Mouse (Mus musculus): ENCODE measurements around the gene Sap30. TPM values are rescaled to one million over a fixed set of nuclear protein-coding genes. Genes with fewer than 3 reads are reported as not detected.
"Not testable (repeated sequence)": the region's sequence is repeated elsewhere in the genome, so short reads cannot be mapped to it uniquely, and the experiment has no call there.

Sap30 gene
- 13.6 and 13.9 TPM in 2 replicates for polyA plus RNA-seq (2015; fragmentation: Nextera tagmentation; extraction: Ambion mirVana)

DNA sequence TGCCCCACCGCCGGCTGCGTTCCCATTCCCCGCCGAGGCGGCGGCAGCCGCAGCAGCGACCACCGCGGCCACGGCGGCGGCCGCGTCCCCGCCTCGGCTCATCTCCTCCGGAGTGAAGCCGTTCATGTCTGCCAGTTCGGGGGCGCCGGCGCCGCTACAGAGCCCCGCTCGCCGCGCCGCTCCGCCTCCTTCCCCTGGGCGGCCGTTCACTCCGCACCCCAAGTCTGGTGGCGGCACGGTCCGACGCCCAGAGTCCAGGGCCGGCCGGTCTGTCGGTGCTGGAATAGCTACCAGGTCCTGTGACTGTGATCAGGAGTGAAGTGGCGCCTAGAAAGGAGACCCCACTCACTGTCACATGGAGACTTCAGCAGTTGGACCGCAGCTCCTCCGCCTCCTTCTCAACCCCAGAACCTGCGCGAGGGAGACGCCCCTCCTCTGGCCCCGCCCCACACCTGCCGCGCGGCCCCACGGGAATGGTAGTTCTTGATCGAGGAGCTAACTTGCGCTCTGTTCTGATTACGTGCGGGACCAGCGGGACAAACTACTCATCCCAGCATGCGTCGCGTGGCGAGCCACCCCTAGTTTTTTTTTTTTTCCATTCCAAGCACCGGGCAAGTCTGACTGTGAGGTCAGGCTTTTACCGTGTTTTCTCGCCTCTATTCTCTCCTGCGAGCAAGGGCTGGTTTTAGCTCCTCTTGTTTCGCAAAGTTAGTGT, at the start of gene Sap30:
TSS of gene Sap30 (minus strand) at position 420 of the 715 bp plus-strand sequence.
- H3K4me3 ChIP-seq (replicated peaks): peak within 1 kb of the TSS; percentile 97
- ATAC-seq (ENCODE audit: insufficient read depth): peak; percentile 95
- no peaks in the 10 kb centered on the region for H3K9me3 ChIP-seq (replicated peaks)
- H3K27ac ChIP-seq (replicated peaks): peak within 1 kb of the TSS; percentile 96
- WGBS (ENCODE audit: insufficient replicate concordance): under 1% methylated on average over 65 of the region's 66 CpGs
- H3K4me1 ChIP-seq (replicated peaks): peaks cover 31% of the 10 kb centered on the region
- no peaks in the 10 kb centered on the region for H3K27me3 ChIP-seq
- H3K4me2 ChIP-seq: peak within 1 kb of the TSS; percentile 97
- 0 out of 2 replicates have a peak, but pooled peaks cover 3% of the 10 kb centered on the region for H3K36me3 ChIP-seq (replicated peaks)
- peak within 1 kb of the TSS; percentile 89 for H3K9ac ChIP-seq

DNA sequence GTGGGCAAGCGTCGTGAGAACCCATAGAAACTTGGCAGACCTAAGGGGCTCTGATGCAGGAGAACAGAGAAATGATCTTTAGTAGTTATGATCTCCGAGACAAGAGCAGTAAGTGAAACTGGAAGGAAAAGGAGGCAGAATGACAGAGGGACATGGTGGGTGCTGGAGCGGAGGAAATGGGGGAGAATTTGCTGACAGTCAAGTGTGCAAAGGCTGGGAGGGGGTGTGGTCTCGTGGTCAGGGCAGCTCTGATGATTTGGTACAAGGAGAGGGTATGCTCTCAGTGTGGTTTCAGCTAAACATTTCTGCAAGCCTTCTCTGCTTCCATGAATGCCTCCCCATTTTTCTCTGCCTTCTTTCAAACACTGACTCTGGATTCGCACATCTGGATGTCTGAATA, 48.5 kb upstream of the Sap30 start:
- no peaks in the 10 kb centered on the region for H3K9me3 ChIP-seq (replicated peaks)
- 70% methylated on average over 6 of the region's 6 CpGs for WGBS (ENCODE audit: insufficient replicate concordance)
- 0 out of 2 replicates have a peak, but pooled peaks cover 6% of the 10 kb centered on the region for H3K36me3 ChIP-seq (replicated peaks)
- no peak overlapping the region for H3K27ac ChIP-seq (replicated peaks)
- H3K4me2 ChIP-seq: no peak overlapping the region
- no peak overlapping the region for H3K4me3 ChIP-seq (replicated peaks)
- no peak for ATAC-seq (ENCODE audit: insufficient read depth)
- H3K27me3 ChIP-seq: no peaks in the 10 kb centered on the region
- H3K4me1 ChIP-seq (replicated peaks): no peaks in the 10 kb centered on the region
- no peak overlapping the region for H3K9ac ChIP-seq

DNA sequence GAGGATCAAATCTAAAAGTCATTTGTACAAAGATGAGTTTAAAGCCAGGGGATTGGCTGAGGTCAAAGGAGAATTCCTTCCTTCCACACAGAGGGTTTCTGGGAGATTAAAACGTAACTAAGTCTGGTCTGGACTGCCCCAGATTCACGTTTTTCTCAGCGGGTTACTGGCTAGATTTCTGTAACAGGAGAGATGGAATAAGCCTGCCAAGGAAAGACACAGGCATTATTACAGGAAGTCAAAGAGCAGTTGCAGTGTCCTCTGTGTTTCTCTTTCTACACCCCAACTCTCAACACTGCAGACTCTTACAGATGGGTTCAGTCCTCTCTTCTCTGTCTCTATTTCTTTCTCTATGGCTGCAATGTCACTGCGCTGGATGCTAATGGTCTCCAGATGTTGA, 46.8 kb upstream of the Sap30 start:
- WGBS (ENCODE audit: insufficient replicate concordance): 75% methylated on average over 4 of the region's 4 CpGs

DNA sequence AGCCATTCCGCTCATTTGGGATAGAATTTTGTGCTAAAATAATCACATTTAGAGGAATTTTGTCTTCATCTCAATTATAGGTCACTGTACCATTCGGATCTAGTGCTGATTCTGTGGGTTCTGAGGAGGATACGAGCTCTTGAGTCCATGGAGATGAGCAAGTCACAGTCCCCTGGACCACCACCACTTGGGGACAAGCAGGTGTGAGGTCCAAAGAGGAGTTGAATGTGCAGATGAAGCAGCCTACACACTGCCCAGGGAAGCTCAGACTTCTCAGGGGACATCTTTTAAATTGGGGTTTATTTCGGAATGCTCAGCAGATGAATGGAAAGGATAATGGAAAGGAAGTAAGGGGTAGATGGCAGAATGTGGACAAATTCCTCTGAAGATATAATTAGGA, 45.4 kb upstream of the Sap30 start:
- Histone ChIP-seq H3K4me2 (no peak overlapping the region), H3K4me3 (replicated peaks) (no peak overlapping the region), H3K27ac (replicated peaks) (no peak overlapping the region), H3K27me3 (no peaks in the 10 kb centered on the region), H3K9ac (no peak overlapping the region), H3K36me3 (replicated peaks) (0 out of 2 replicates have a peak, but pooled peaks cover 6% of the 10 kb centered on the region), H3K9me3 (replicated peaks) (no peaks in the 10 kb centered on the region), H3K4me1 (replicated peaks) (0 out of 2 replicates have a peak, but pooled peaks cover 8% of the 10 kb centered on the region)
- whole genome bisulfite sequencing (ENCODE audit: insufficient replicate concordance): 68% methylated on average over 4 of the region's 4 CpGs
- no peak for ATAC-seq (ENCODE audit: insufficient read depth)

More for the DNA sequence above, 46.8 kb upstream of the Sap30 start:
- no peak for ATAC-seq (ENCODE audit: insufficient read depth)
- no peak overlapping the region for H3K9ac ChIP-seq
- H3K27me3 ChIP-seq: no peaks in the 10 kb centered on the region
- 0 out of 2 replicates have a peak, but pooled peaks cover 8% of the 10 kb centered on the region for H3K4me1 ChIP-seq (replicated peaks)
- no peak overlapping the region for H3K4me2 ChIP-seq
- no peak overlapping the region for H3K4me3 ChIP-seq (replicated peaks)
- no peaks in the 10 kb centered on the region for H3K9me3 ChIP-seq (replicated peaks)
- H3K27ac ChIP-seq (replicated peaks): no peak overlapping the region
- 0 out of 2 replicates have a peak, but pooled peaks cover 6% of the 10 kb centered on the region for H3K36me3 ChIP-seq (replicated peaks)

DNA sequence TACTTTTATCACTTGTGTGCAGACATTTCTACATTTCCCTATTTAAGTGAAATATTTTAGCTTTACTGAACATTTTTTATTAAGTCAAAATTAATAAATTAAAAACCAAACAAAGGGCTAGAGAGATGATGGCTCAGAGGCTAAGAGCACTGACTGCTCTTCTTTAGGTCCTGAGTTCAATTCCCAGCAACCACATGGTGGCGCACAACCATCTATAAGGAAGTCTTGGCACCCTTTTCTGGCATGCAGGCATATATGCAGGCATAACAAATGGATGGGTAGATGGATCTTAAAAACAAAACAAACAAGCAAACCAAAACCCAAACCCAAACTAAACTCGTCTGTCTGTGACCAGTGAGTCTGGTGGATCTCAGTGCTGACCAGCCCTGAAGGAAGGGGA, 44.6 kb upstream of the Sap30 start:
- Histone ChIP-seq H3K4me1 (replicated peaks) (0 out of 2 replicates have a peak, but pooled peaks cover 8% of the 10 kb centered on the region), H3K27ac (replicated peaks) (no peak overlapping the region), H3K9me3 (replicated peaks) (no peaks in the 10 kb centered on the region), H3K27me3 (no peaks in the 10 kb centered on the region), H3K4me2 (no peak overlapping the region), H3K36me3 (replicated peaks) (0 out of 2 replicates have a peak, but pooled peaks cover 6% of the 10 kb centered on the region), H3K9ac (no peak overlapping the region), H3K4me3 (replicated peaks) (no peak overlapping the region)
- 51% methylated on average over 2 of the region's 2 CpGs for WGBS (ENCODE audit: insufficient replicate concordance)
- no peak for ATAC-seq (ENCODE audit: insufficient read depth)

DNA sequence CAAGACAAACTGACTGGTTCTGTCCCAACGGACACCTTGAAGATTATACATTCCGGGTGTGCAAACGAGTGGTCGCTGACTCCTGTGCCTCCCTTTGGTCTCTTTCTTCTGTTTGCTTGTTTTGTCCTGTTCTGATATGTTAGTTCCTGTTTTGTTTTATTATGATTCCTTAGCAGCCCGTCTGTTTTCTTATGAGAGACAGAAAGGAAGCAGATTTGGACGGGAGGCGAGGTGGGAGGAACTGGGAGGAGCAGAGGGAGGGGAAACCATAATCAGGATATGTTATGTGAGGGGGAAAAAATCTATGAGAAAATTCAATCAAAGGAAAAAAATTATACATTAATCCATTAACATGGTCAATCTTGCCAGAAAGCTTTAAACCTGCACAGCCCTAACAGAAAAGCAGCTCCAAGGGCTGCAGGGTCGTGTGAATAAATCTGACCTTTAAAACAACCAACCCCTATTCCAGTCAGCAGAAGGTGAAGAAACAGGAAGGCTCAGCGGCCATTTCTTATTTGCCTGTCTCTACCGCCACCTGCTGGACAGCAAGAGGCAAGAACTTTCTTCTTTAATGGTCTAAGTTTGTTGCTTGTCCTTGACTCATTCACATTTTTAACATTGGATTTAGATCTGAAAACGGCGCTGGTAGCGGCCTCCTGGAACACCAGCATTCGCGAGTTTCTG, 43.1 kb upstream of the Sap30 start:
- peak; percentile 34; the same call in 1 of the 2 replicates for ATAC-seq (ENCODE audit: insufficient read depth)
- Histone ChIP-seq H3K27ac (replicated peaks) (no peak overlapping the region), H3K27me3 (no peaks in the 10 kb centered on the region), H3K36me3 (replicated peaks) (no peaks in the 10 kb centered on the region), H3K4me3 (replicated peaks) (peak overlapping the region; percentile 11; the same call in 1 of the 2 replicates), H3K4me2 (peak overlapping the region; percentile 42), H3K9ac (no peak overlapping the region), H3K9me3 (replicated peaks) (no peaks in the 10 kb centered on the region), H3K4me1 (replicated peaks) (0 out of 2 replicates have a peak, but pooled peaks cover 8% of the 10 kb centered on the region)
- WGBS (ENCODE audit: insufficient replicate concordance): 22% methylated on average over 15 of the region's 15 CpGs

DNA sequence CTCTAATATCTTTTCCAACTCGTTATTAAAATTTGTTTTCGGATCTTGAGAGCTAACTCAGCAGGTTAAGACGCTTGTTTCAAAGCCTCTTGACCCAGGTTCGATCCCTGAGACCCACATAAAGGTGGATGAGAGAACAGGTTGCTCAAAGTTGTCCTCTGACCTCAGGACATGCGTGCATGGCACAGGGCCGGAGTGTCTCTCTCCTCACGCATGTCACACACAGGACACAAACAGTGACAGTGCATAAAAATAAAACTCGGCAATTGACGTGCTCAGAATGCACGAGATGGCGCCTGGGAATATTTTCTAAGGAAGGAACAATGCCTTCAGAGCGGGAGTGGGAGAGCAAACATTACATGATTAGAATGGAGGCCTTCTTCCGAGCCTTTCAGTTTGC, 42.6 kb upstream of the Sap30 start:
- Histone ChIP-seq H3K9me3 (replicated peaks) (no peaks in the 10 kb centered on the region), H3K4me3 (replicated peaks) (no peak overlapping the region), H3K9ac (no peak overlapping the region), H3K27me3 (no peaks in the 10 kb centered on the region), H3K4me1 (replicated peaks) (0 out of 2 replicates have a peak, but pooled peaks cover 8% of the 10 kb centered on the region), H3K27ac (replicated peaks) (no peak overlapping the region), H3K36me3 (replicated peaks) (no peaks in the 10 kb centered on the region), H3K4me2 (peak overlapping the region; percentile 42)
- WGBS (ENCODE audit: insufficient replicate concordance): 78% methylated on average over 13 of the region's 13 CpGs
- no peak for ATAC-seq (ENCODE audit: insufficient read depth)

DNA sequence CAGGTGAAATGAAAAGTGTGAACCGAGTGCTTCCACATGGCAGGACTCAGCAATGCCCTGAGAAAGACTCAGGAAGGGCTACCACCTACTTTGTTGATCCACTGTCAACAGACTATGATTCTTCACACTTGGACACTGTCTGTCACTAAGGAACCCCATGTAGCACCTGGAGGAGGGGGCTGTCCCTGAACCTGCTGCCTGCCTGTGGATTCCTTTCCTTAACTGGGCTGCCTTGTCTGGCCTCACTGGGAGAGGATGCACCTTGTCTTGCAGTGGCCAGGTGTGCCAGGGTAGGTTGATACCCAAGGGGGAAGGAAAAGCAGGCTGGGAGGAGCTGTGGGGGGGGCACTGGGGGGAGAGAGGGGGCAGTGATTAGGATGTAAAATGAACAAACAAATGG, 40.4 kb upstream of the Sap30 start:
- H3K4me2 ChIP-seq: no peak overlapping the region
- H3K4me1 ChIP-seq (replicated peaks): 0 out of 2 replicates have a peak, but pooled peaks cover 8% of the 10 kb centered on the region
- no peak overlapping the region for H3K4me3 ChIP-seq (replicated peaks)
- no peak overlapping the region for H3K27ac ChIP-seq (replicated peaks)
- no peaks in the 10 kb centered on the region for H3K36me3 ChIP-seq (replicated peaks)
- no peaks in the 10 kb centered on the region for H3K27me3 ChIP-seq
- no peak for ATAC-seq (ENCODE audit: insufficient read depth)
- WGBS (ENCODE audit: insufficient replicate concordance): 70% methylated on average over 1 of the region's 1 CpGs
- H3K9me3 ChIP-seq (replicated peaks): no peaks in the 10 kb centered on the region
- H3K9ac ChIP-seq: no peak overlapping the region

DNA sequence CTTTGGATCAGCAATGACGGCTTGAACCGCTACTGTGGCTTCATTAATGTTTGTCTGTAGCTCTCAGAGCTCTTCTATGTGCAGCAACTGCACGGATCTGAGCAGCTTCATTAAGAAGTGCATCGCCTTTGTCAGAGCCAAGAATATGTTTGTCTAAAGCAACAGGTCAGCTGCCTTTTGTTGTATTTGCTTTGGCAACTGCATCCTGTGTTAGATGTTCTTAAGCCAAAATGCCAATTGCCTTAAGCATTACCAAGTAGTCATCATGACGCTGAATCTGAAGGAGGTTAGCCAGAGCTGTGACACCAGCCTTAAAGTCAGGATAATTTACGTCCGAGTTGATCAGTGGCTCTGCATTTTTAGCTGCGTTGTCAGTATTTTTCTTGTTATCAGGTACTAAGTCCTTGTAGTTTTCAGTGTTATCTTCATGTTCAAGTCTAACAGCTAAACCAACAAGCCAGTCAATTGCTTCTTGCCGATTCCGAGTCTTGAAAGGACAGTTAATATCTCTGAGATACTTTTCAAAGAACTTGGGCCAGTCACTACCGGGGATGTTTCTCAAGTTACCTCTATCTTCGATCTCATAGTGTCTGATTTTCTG, 32.6 kb upstream of the Sap30 start:
- Histone ChIP-seq H3K36me3 (replicated peaks) (peaks cover 52% of the 10 kb centered on the region), H3K9ac (no peak overlapping the region), H3K27ac (replicated peaks) (peak overlapping the region; percentile 69), H3K4me1 (replicated peaks) (peaks cover 35% of the 10 kb centered on the region), H3K4me3 (replicated peaks) (no peak overlapping the region), H3K9me3 (replicated peaks) (no peaks in the 10 kb centered on the region), H3K4me2 (peak overlapping the region; percentile 40), H3K27me3 (no peaks in the 10 kb centered on the region)
- ATAC-seq (ENCODE audit: insufficient read depth): peak; percentile 60; the same call in 1 of the 2 replicates
- 30% methylated on average over 12 of the region's 12 CpGs for WGBS (ENCODE audit: insufficient replicate concordance)

DNA sequence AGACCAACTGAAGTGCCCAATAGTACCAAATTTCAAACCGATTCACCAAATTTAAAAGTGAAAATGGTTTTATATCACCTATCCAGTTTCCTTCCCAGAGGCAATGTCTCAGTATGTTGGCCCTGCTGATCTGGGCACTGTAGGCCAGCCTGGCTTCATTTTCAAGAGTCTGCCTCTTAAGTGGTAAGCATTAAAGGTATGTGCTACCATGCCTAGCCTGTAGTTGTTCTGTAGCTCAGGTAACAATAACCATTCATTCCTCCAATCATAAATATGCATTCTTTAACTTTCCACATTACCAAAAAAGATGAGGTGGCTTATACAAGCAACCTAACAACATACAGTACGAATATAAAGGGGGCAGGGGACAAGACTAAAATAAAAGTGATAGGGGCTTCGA, 30.1 kb upstream of the Sap30 start:
- Histone ChIP-seq H3K36me3 (replicated peaks) (peaks cover 73% of the 10 kb centered on the region), H3K4me2 (no peak overlapping the region), H3K9ac (no peak overlapping the region), H3K9me3 (replicated peaks) (no peaks in the 10 kb centered on the region), H3K4me3 (replicated peaks) (no peak overlapping the region), H3K27me3 (no peaks in the 10 kb centered on the region), H3K4me1 (replicated peaks) (peaks cover 40% of the 10 kb centered on the region), H3K27ac (replicated peaks) (0 out of 2 replicates have a peak overlapping the region, but pooled peaks have one; percentile 51)
- no peak for ATAC-seq (ENCODE audit: insufficient read depth)
- WGBS (ENCODE audit: insufficient replicate concordance): 84% methylated on average over 3 of the region's 3 CpGs

DNA sequence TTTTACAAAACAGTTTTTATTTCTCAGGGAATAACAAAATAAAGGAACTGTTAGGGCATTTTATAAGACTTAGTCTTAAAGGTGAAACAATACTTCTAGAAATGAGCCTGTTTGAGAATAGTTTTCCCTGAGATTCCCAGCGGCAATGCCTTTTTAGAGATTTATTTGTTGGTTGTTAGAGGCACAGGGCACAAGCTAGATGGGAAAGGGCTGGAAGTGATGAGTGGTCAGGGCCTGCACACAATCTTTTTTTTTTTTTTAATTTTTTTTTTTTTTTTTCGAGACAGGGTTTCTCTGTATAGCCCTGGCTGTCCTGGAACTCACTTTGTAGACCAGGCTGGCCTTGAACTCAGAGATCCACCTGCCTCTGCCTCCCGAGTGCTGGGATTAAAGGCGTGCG, 29.0 kb upstream of the Sap30 start:
- H3K36me3 ChIP-seq (replicated peaks): peaks cover 70% of the 10 kb centered on the region
- WGBS (ENCODE audit: insufficient replicate concordance): 77% methylated on average over 5 of the region's 5 CpGs
- peaks cover 37% of the 10 kb centered on the region for H3K4me1 ChIP-seq (replicated peaks)
- not testable (repeated sequence) for H3K9ac ChIP-seq; H3K4me2 ChIP-seq; H3K27me3 ChIP-seq; ATAC-seq (ENCODE audit: insufficient read depth); H3K27ac ChIP-seq (replicated peaks); H3K4me3 ChIP-seq (replicated peaks); H3K9me3 ChIP-seq (replicated peaks)
